Mouse (Mus musculus) layer of hippocampus, adult 18-20 months (tissue): ENCODE data around the gene Olfr324. TPM values are rescaled to one million over a fixed set of nuclear protein-coding genes. Genes with fewer than 3 reads are reported as not detected.

Experiments
- DNase-seq, 2 experiments: peaks; one replicate each; pipeline ENCODE4 v3.0.0; 2022; ENCODE audit warnings: low spot score in 2 of 2
- total RNA-seq, 2 experiments: library from RNA; stranded (reverse); gene quantifications; 2 replicates each; pipeline ENCODE4 v1.2.3; 2021

The Olfr324 gene
- total RNA-seq, 2 experiments from 2014 or later: not detected

DNA sequence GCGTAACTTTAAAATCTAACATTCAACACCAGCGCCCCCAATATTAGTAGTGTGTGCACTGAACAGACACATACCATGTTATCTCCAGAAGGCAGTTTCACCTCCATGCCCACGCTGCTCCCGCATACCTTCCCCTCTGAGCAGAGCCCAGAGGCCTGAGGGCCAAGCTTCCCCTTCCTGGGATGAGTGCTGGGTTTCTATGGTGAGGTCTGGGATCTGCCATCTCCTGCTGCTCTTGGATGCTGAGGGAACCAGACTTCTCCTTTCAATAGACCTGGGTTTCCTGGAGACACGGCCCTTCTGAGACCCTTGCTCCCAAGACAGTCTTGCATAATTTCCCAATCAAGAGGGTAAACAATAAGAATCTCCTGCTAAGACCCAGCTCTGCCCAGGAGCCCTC, 35.5 kb downstream of the Olfr324 start, which contains the start of gene Olfr323:
Gene Olfr323, minus strand, starts transcription at position 101 of the 400 bp plus-strand sequence.
- DNase-seq: no peak

DNA sequence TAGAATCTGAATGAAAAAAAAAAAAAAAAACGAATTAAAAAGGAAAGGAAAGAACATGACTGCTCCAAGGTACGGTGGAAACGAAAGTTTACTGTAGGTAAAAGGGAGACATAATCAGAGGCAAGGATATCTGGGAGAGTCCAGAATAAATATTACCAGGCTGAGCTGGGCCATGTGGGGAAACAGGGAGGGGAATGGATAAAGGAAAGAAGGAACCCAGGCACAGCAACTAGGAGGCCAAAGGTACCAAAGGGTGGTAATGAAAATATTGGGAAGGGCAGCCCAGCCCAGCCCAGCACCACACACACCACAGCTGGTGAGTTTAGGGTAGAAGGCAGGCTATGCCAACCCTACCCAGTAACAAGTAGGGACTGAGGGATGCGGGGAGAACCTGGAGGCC, 40.0 kb downstream of the Olfr324 start:
- DNase-seq: no peak

GRCm38 (mm10) chr11:58636376-58636977, 41.6 kb downstream of the Olfr324 start:
- DNase-seq: peak; percentile 37 to 64

DNA sequence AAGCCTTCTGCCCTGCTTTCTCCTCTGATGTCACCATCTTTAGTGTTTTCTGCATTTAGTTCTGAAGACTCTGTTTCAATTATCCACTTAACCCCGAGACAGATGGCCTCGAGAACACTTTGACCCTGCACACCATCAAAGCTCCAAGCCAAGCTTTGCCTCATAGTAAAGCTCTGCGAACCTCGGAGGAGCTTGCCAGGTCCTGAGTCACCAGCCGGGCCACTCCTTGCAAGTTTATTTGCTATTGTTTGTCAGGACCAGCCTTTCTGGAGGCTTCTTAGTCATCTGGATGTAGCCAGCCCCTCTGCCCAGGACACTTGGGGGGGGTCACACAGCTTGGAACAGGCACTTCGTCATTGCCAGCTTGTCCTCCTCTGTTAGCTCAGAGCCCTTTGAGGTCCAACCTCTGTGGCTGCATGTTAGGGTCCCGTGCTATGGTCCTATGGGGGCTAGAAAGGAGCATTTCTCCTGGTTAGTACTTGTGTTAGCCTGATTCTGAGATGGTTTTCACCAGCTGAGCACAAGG, 43.3 kb downstream of the Olfr324 start:
- DNase-seq: no peak

- no peak for DNase-seq
Observed at GRCm38 (mm10) chr11:58640272-58640867, 45.5 kb downstream of the Olfr324 start, which contains the start of gene Trim58. Trim58 (plus strand) TSS chr11:58640465.

- no peak for DNase-seq
Observed at GRCm38 (mm10) chr11:58641057-58641456, 46.1 kb downstream of the Olfr324 start.

- no peak for DNase-seq
Observed at GRCm38 (mm10) chr11:58641638-58642358, 46.9 kb downstream of the Olfr324 start.

- DNase-seq: peak; percentile 6 to 36
Observed at GRCm38 (mm10) chr11:58643350-58643749, 48.4 kb downstream of the Olfr324 start.

Other genes with a start within 250 kb of the Olfr324 start
- not detected for gene Lypd8, start 216.1 kb upstream of the Olfr324 start, total RNA-seq
- not detected for gene 1810065E05Rik, start 174.0 kb upstream of the Olfr324 start, total RNA-seq
- not detected for gene Gm12253, start 162.6 kb upstream of the Olfr324 start, total RNA-seq
- gene Lypd9, start 142.2 kb upstream of the Olfr324 start, total RNA-seq: not detected
- gene Olfr30, start 132.8 kb upstream of the Olfr324 start, total RNA-seq: not detected
- gene Olfr332, start 102.6 kb upstream of the Olfr324 start, total RNA-seq: not detected
- not detected for gene Olfr331, start 92.5 kb upstream of the Olfr324 start, total RNA-seq
- gene Olfr330, start 60.3 kb upstream of the Olfr324 start, total RNA-seq: not detected
- not detected for gene Olfr329-ps, start 48.7 kb upstream of the Olfr324 start, total RNA-seq
- under 1 TPM; 0.10 to 0.18 TPM for gene Olfr328, start 39.5 kb upstream of the Olfr324 start, total RNA-seq
- not detected for gene Olfr224, start 24.6 kb upstream of the Olfr324 start, total RNA-seq
- not detected for gene Olfr325, start 17.4 kb upstream of the Olfr324 start, total RNA-seq
- not detected for gene 2210407C18Rik, start 21.0 kb downstream of the Olfr324 start, total RNA-seq
- under 1 TPM in 1 of 2 experiments, not detected in 1; 0.15 TPM for gene Olfr323, start 35.4 kb downstream of the Olfr324 start, total RNA-seq
- gene Trim58, start 45.4 kb downstream of the Olfr324 start, total RNA-seq: not detected
- not detected for gene Olfr322, start 63.7 kb downstream of the Olfr324 start, total RNA-seq
- not detected for gene Olfr320, start 86.0 kb downstream of the Olfr324 start, total RNA-seq
- not detected for gene Olfr319, start 104.0 kb downstream of the Olfr324 start, total RNA-seq
- gene Olfr318, start 128.9 kb downstream of the Olfr324 start, total RNA-seq: under 1 TPM in 1 of 2 experiments, not detected in 1; 0.08 TPM
- gene Olfr317, start 144.1 kb downstream of the Olfr324 start, total RNA-seq: under 1 TPM in 1 of 2 experiments, not detected in 1; 0.10 TPM
- gene Olfr316, start 157.6 kb downstream of the Olfr324 start, total RNA-seq: 1 to 10 TPM; 1.1 to 1.4 TPM
- not detected for gene Olfr315, start 178.1 kb downstream of the Olfr324 start, total RNA-seq
- gene Olfr314, start 187.8 kb downstream of the Olfr324 start, total RNA-seq: not detected
- gene Fam183b, start 206.8 kb downstream of the Olfr324 start, total RNA-seq: 1 to 10 TPM; 8.4 to 8.6 TPM
- not detected for gene Olfr313, start 219.9 kb downstream of the Olfr324 start, total RNA-seq
- gene Olfr312, start 234.1 kb downstream of the Olfr324 start, total RNA-seq: not detected
- not detected for gene Olfr311, start 244.1 kb downstream of the Olfr324 start, total RNA-seq